Mouse (Mus musculus): Measurements from ENCODE around the gene Cacng1.

Cacng1 gene

DNA sequence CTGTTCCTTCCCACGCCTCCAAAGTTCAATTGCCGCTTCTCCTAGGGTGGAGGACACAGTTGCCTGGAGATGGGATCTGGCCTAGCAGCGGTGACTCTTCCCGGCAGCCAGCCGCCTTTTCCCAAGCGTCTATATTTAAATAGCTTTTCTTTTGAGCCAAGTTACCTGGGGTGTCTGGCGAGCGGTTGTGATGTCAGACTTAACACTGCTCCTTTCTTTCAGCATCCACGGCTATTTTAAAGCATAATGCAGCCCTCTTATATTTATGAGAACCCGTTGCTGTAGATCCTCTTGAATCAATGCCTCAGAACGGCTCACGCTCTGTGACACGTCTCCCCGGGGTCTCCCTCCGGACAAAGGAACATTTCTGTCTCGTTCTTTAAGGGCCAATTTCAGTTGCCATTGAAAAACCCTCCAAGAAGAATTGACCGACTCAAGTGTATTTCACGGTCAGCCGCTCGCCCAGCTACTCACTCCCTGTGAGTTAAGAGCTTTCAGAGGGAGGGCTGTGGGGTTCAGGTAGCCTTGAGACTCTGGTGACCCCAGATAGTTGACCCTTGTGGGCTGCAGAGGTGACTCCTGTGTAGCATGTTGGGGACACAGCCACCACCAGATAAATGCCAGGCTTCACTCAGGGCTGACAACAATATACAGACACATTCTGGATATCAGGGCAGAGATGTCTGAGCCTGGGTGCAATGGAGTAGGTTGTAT lies 8.3 kb downstream of the Cacng1 start:
- no peak for DNase-seq (ENCODE audit: low spot score)

DNA sequence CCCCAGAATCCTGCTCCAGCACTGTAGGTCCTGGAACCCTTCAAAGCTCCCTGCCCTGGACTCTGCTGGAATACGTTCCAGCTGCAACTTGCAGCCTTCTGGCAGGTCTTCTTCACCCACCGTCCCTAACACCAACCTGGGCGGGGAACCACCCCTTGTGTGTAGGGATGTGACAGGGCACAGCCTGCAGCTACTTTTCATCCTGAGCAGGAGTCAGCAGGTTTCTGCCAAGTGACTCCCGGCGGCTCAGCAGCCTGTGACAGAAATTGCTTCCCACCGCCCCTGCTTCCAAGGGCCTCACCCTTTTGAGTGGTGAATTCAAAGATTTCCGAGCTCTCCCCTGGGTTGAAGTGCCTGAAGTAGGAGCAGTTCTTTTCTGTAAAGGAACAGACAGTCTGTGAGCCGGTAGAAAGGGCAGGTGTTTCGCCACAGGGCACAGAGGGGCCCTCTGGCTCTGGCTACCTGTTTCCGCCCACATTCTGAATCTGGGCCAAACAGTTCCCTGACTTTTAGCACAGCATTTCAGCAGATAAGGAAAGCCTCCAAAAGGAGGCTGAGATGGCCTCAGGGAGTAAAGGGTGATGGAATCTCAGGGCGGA lies 10.7 kb downstream of the Cacng1 start:
- no peak for DNase-seq (ENCODE audit: low spot score)

DNA sequence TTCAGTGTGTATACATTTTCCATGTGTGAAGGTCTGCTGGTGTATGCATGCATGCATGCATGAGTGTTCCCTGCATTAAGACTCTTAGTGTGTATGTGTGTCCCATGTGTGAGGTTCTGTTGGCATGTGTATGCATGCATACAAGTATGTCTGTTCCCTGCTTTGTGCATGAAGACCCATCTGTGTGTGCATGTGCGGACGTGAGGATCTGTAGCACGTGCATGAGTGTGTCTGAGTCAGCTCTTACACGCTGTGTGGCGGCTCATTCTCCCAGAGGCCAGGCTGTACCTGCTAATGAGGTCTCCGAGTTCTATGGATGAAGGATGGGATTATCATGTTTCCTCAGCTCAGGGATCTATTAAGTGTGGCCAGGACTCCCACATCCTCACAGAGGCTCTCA lies 11.3 kb downstream of the Cacng1 start:
- DNase-seq (ENCODE audit: low spot score), result no peak

DNA sequence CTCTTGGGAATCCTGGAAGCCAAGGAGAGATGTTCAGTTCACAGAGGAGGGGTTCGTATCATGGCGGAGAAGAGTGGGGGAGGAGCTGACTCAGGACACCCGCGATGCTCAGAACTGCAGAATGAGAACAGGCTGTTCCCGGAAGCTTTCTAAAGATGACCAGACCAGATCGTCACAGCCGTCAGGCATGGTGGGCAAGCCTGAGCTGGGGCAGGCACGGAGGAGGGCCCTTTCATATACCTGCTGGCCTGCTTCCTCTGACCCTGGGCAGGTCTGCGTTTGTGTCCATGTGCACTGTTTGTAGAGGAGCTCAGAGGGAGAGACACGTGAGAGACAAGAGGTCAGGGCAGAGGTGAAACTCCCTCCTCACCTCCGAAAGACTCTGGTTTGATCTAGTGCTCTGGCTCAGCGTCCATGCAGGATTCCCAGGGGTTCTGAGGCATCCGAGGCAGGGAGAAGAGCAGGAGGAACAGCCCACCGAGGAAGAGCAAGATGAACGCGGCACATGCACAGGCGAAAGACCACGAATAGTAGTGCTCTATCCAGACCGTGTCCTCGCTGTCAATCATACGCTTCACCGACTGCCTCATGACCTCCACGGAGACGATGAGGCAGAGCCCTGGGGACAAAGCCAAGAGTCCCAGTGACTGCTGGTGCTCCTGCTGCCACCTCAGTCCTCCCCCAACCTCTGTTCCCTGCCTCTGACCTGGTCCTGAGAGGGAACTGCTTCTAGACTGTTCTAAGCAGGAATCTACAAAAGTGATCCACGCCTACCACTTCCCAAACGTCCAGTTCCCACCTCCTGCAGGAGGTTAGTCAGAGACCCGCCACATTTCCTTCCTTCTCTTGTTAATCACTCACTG lies 12.8 kb downstream of the Cacng1 start:
- no peak for DNase-seq (ENCODE audit: low spot score)

DNA sequence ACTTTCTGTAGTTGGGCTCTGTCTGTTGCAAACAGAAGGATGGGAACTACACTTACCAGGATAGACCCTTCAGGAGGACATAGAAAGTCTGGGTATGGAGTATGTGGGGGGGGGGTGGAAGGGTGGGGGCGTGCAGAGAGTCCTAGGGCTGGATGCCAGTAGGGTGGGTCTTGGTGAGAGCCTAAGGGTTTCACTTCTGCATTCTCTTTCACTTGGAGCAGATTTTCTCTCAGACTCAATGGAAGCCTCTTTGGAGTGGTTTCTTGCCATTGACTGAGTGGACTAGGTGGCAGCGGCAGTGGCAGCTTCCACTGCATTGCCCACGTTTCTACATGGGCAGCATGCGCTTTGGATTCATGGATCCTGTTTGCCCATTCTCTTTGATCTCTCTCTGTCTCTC lies 16.4 kb downstream of the Cacng1 start:
- no peak for DNase-seq (ENCODE audit: low spot score)

DNA sequence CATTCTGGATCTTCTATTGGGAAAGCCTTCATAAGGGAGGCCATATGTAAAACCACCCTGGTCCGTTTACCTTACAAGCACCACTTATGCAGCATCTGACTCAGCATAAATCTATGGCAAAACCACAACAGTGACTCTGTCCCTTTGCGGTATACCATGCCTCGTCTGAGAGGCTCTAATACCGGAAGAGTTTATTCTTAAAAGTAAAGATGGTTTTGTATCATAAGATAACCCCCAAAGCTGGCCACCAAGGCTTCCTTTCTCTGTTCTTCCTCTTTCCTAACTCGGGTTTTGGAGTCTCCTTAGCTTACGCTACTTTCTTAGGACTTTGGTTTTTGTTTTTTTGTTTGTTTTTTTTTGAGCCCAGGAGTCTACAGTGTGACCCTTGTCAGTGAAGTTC lies 23.0 kb downstream of the Cacng1 start:
- no peak for DNase-seq (ENCODE audit: low spot score)

DNA sequence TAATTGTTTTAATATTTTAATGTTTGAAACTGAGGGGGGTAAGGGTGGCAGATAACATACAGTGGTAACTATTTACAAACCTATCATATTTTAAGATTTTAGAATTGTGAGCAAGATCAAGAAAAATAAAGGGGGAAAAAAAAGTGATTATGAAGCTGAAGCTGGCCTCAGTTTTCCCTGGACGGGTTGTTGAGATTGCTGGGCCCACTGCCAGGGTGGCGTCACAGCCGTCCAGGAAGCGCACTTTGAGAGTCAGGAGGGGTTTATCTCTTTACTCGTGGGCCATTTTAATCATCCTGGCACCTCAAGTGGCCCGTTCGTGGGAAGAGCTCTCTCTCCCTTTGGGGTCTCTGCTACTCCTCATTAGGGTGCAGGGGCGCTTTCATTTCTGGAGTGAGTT lies 24.8 kb downstream of the Cacng1 start:
- no peak for DNase-seq (ENCODE audit: low spot score)

DNA sequence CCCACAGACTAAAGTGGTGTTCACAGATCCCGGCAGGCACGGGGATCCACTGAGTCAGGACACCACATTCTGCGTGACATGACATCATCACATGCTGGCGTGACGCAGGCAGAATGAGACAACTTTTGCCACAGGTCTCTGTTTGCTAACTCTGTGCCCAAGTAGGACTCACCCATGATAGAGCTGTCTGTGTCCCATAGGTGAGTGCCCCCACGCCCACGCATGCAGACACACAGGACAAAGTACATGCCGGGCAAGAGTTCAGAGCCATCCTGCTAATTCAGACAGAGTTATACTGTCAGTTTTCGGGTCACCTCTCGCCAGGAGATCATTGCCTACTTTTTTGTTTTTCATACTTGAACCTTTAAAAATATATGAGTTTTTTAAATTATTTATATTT lies 27.8 kb downstream of the Cacng1 start:
- no peak for DNase-seq (ENCODE audit: low spot score)

DNA sequence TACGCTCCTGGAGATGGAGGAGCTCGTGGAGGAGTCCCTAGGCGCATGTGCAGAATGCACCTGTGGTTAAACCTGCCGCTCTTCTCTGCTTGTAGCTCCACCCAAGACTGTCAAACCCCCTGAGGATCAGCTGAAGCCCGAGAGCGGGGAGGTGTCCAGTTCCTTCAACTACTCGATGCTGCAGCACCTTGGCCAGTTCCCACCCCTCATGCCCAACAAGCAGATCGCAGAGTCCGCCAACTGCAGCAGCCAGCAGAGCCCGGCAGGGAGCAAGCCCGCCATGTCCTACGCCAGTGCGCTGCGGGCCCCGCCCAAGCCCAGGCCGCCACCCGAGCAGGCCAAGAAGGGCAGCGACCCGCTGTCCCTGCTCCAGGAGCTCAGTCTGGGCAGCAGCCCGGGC lies 30.0 kb downstream of the Cacng1 start:
- DNase-seq (ENCODE audit: low spot score), result no peak

DNA sequence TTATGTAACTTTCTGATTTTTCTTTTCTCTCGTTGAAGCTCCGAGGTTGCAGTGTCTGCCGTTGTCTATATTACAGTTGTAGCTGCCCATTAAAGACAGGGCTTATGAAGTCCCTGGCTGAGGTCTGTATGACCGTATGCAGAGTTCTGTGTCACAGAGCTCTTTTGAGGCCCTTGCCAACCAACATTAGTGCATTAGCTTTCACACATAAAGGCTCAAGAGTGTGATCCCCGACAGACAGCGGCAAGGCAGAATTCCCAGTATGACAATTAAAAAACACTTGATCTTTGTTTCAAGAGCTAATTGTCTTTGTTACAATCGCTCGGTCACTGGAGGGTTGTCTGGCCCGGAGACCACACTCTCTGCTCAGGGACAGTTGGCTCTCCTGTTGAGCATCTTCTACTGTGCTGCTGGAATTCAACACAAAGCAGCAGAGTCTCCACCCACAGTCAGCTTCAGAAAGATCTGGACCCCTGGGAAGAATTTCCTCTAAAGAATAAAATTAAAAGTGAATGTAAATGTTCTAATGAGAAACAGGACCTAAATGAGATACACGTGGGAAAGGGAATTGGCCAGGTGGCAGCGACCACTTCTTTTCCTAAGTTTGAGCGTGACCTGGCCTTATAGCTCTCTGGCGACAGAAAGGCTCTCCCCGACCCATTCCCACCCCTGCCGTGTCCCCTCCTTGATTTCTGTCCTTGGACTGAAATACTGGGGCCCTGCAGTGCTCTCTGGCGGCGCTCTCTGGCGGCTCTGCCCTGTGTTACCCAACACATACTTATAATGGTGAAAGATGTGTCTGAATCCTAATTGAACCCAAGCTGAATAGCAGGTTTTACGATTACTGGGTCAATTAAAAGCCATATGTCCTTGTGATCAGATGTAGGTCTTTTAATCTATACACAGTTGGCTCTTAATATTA lies 32.5 kb downstream of the Cacng1 start:
- no peak for DNase-seq (ENCODE audit: low spot score)

DNA sequence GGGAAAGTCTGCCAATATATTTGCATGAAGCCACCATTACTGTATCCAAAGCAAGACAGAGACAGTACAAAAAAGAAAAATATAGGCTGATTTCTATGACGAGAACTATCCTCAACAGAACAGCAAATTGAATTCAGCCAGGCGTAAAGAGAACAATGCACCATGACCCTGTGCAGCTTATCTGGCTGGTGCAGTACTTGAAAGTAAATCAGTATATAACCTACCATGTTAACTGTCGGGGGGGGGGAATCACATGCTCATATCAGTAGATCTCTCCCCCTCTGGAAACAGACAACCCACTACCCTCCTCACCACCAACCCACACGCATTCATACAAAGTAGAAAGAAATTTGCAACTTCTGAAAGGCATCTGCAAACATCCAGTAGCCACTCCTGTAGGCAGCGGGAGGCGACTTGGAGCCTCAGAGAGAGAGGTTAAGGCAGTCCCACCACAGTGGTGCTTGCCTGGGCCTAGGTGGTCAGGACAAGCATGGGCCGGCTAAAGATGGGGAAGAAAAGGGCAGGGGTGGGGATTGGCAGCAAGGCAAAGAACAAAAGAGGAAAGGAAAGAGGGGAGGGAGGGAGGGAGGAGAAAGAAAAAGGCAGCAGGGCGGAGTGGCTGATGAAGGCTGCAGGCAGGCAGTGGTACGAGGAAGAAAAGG lies 33.5 kb downstream of the Cacng1 start:
- no peak for DNase-seq (ENCODE audit: low spot score)

DNA sequence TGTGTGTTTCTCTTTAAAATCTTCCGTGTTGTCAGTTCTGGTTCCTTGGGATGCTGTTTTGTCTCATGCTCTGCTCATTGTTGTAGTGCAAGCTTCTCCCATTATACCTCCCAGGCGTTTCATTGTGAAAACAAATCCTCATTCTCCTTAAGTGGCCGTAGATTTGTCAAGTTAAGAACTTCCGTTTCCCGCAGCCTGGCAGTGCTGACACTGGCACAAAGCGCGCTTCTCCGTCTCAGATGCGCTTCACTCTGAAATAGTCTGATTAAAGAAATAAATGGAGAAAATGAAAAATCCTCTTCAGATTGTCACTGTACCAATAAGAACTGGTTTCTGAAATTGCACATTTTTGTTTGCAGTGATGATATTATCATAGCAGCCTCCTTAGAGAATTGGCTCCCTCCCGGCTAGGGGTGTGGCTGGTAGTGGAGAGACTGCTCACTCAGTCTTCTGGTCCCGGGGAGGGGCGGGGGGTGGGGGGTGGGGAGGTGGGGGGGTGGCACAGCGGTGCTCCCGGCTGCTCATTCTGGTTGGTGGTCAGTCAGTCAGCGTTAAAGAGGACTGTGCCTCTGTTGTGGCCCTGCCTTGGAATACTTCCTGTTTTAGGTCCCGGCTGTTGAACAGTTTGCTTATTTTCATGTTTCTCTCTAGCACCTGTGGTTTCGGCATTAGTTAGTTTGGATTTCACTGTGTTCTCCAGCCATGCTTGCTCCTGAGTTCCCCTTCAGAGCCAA lies 39.9 kb downstream of the Cacng1 start:
- DNase-seq (ENCODE audit: low spot score), result no peak

DNA sequence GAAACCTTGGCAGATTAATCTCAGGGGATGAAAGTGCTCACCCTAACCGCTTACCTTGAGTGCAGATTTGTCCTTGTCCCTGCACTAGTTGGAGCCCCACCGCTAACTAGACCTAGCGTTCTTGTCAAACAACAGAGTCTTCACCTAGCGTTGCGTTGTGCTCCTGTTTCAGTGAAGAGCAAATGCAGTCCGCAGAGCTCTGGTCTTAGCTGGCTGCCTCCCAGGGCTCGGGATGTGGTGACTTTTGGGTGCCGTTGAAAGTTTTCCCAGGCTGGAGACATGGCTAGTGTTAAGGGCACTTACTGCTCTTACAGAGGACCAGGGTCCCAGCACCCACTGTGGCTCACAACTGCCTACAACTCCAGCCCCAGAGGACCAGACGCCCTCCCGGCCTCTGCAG lies 41.1 kb downstream of the Cacng1 start:
- DNase-seq (ENCODE audit: low spot score), result no peak

DNA sequence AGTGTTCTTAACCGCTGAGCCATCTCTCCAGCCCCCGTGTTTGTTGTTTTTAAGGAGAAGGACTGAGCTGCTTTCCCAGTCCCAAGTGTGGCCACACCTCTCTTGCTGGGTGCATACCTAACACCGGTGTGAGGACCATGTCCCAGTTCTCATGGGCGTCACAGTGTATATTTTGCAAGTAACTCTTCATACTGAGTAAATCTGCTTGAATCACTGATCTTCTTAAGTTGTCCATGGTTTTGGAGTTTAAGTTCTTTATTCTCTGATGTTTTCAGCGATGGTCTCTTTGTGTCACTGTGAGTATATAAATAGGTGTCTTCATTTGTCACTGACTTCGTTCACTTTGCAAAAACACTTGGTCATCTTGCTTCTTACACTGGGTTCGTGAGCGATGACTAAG lies 41.7 kb downstream of the Cacng1 start:
- DNase-seq (ENCODE audit: low spot score), result no peak

DNA sequence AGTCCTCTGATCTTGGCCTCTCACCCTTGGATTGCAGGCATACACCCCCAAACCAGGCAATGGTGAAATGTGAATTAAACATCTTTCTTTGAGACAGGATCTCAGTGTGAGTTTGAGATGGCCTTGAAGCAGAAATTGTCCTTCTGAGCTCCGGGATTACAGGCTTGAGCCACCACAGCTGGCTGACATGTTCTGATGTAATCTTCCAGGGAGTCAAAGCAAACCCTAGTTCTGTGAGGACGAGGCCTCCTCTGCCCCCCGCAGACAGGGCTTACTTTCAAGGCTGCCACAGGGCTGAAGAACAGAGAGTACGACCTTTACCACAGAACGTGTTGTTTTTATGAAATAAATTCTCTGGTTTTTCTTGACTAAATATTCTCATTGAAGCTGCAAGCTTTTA lies 42.3 kb downstream of the Cacng1 start:
- no peak for DNase-seq (ENCODE audit: low spot score)

DNA sequence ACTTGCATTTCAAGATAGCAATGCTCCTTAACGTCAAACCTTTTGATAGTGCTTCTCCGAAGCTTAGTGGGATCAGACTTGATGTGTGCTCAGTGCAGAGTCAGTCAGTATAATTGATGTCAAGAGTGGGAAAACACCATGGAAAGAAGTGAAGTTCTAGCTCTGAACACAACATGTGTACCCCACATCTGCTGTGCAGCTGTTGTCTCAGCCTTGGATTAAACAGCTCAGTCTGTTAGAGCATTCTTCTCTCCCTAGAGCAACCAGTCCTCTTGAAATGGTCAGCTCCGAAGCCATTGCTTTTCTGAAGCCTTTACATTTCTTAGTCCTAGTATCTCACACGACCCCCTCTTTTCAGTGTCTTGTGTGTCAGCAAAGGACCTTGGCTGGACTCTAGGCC lies 47.3 kb downstream of the Cacng1 start:
- no peak for DNase-seq (ENCODE audit: low spot score)

DNA sequence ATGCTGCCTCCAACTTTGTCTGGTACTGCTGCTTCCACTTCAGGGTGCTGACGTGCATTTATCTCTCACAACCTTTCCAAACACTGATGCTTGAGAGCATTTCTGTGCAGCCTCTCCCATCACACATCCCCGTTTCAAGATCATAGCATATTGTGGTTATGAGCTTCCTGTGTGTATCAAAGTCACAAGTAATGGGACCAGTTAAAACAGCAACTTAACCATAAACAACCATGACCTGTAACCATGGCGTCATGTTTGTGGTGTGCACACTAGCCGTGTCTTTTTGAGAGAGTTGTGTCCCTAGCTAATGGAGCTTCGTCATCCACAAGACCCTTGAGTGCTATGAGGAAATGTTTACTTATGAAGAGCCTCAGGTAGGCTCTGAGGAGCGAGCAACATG lies 48.1 kb downstream of the Cacng1 start:
- no peak for DNase-seq (ENCODE audit: low spot score)

DNA sequence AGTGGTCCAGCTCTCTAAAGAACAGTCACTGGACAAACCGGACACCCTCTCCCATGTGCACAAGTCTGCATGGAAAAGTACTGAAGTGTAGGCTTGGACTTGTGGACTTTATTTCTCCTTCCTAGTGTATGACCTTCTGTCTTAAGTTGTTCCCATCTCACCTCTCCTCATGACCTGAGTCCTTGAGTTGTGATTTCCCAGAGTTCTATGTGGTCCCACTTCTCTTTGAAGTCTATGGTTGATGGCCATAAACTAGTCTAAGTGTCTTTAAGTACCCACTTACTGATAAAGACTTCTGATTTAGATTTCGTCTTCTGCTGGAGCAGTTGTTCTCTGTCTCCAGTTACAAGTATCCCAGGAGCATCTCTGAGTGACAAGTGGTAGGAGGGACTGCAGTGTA lies 48.8 kb downstream of the Cacng1 start:
- DNase-seq (ENCODE audit: low spot score), result no peak

DNA sequence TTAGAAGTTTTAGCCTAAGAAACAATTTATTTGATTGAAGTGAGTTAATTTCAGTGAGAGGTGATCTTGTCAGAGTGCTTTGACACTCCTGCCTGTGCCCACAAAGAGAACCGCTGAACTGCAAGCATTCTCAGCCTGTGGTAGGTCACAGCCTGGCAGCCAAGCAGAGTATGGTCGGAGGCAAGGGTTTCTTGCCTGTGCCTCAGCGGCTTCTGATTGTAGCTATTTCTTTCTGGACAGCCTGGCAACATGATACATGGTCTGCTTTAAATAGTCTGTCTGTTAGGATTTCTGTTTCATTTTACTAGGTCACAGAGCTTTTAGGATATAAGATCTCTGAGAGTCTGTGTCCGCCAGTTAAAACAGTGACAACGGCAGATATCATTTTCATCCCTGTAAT lies 53.7 kb downstream of the Cacng1 start:
- DNase-seq (ENCODE audit: low spot score), result no peak

DNA sequence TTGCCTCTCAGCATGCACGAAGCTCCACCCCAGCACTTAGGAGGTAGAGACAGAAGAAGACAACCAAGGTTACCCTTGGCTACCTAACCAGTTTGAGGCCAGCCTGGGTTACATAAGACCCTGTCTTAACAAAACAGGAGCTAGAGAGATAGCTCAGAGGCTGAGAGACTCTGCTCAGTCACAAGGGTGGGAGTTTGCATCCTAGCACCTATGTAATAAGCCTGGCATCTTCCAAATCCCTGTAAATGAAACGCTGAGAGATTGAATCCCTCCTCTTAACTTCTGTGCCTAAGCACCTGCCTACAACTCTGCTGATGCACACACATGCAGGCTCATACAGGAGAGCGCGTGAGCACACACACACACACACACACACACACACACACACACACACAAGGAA lies 55.9 kb downstream of the Cacng1 start:
- DNase-seq (ENCODE audit: low spot score), result no peak

DNA sequence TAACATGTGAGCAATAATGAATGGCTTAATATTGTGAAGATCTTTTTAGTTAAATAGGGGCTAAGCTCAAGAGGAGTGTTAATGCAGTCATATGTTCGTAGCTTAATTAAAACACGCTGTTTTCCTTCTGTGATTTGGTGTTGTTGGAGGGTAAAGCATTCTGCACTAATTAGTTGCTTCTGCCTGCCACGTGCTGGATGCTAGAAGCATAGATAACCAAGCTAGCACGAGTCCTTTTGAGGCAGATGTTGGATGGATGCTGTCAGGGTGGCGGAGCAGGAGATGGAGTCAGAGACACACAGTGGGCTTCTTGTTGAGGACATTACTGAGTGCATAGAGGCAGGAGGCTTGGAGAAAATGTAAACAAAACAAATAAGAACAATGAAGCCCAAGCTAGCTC lies 59.2 kb downstream of the Cacng1 start:
- DNase-seq (ENCODE audit: low spot score), result no peak
